Mouse (Mus musculus) intestine, embryonic 14.5 days (tissue): ENCODE measurements at regions not wholly inside any gene's neighbourhood (a gene's known extent, or its start where the extent isn't known, plus 50 kb on each side); places are given as distances from the start of the nearest gene placed in this dataset.

Experiments used
- ATAC-seq: fragments of 200-750 bp; cut with Nextera tagmentation; replicated peaks from 2 replicates; pipeline ENCODE4 v1.8.0; 2017; ENCODE audit warnings: low read depth, moderate number of reproducible peaks, moderate TSS enrichment, moderate library complexity; ENCODE audit not compliant: low FRiP score, low TSS enrichment
- DNase-seq: peaks from one replicate; pipeline ENCODE4 v3.0.0-alpha.2; 2018; ENCODE audit warnings: low spot score
- H3K27ac ChIP-seq: fragments of 300-500 bp; sonication (generic); 2 replicates; pipeline ENCODE4 v1.5.1; 2014; ENCODE audit warnings: low read depth, mild to moderate bottlenecking, control low read depth
- H3K27me3 ChIP-seq: fragments of 300-500 bp; sonication (generic); replicated peaks from 2 replicates; pipeline ENCODE4 v1.6.1; 2014; ENCODE audit warnings: low read length, control low read depth; ENCODE audit not compliant: control insufficient read depth, insufficient read depth
- H3K36me3 ChIP-seq: fragments of 300-500 bp; sonication (generic); 2 replicates; pipeline ENCODE4 v1.6.1; 2014; ENCODE audit warnings: low read length, control low read depth; ENCODE audit not compliant: control insufficient read depth, insufficient read depth
- H3K4me1 ChIP-seq: fragments of 300-500 bp; sonication (generic); replicated peaks from 2 replicates; pipeline ENCODE4 v1.6.1; 2014; ENCODE audit warnings: low read length, control low read depth, mixed read lengths; ENCODE audit not compliant: control insufficient read depth, insufficient read depth
- H3K4me2 ChIP-seq: fragments of 300-500 bp; sonication (generic); 2 replicates; pipeline ENCODE4 v1.6.1; 2014; ENCODE audit warnings: low read length
- H3K4me3 ChIP-seq: fragments of 300-500 bp; sonication (generic); 2 replicates; pipeline ENCODE4 v1.5.1; 2014; ENCODE audit warnings: low read depth, low read length, control low read depth, mixed read lengths
- H3K9ac ChIP-seq: fragments of 300-500 bp; sonication (generic); 2 replicates; pipeline ENCODE4 v1.6.1; 2014; ENCODE audit warnings: mild to moderate bottlenecking, low read length
- H3K9me3 ChIP-seq: fragments of 300-500 bp; sonication (generic); 2 replicates; pipeline ENCODE4 v1.6.1; 2016; ENCODE audit warnings: low read length, control low read depth; ENCODE audit not compliant: control insufficient read depth
- WGBS: fragments of 180-500 bp; shearing (Covaris S2); extraction: QIAGEN DNeasy Blood & Tissue Kit; methylation state at CpG from one replicate; pipeline ENCODE4 v1.1.7; 2014; 5-methylcytosine and 5-hydroxymethylcytosine counted together

- H3K4me1 ChIP-seq, result no peaks in the 10 kb centered on the region
- H3K27me3 ChIP-seq, result no peaks in the 10 kb centered on the region
- DNase-seq (no peak), ATAC-seq (no peak)
- H3K9ac ChIP-seq, result no peak overlapping the region
- no peak overlapping the region for H3K4me2 ChIP-seq
- no peak overlapping the region for H3K27ac ChIP-seq
- H3K36me3 ChIP-seq, result no peaks in the 10 kb centered on the region
- WGBS, result 56% methylated on average over 9 of the region's 9 CpGs
- no peaks in the 10 kb centered on the region for H3K9me3 ChIP-seq
- H3K4me3 ChIP-seq, result no peak overlapping the region
These were observed 84.2 kb upstream of the Sesn3 start for GRCm38 (mm10) chr9:14190660-14191059.

GRCm38 (mm10) chr9:14194748-14195147 lies 80.1 kb upstream of the Sesn3 start:
- Histone ChIP-seq H3K27ac (no peak overlapping the region), H3K9ac (no peak overlapping the region), H3K4me3 (no peak overlapping the region), H3K36me3 (no peaks in the 10 kb centered on the region), H3K27me3 (no peaks in the 10 kb centered on the region), H3K9me3 (no peaks in the 10 kb centered on the region), H3K4me2 (no peak overlapping the region), H3K4me1 (0 out of 2 replicates have a peak, but pooled peaks cover 7% of the 10 kb centered on the region)
- no peak for ATAC-seq
- WGBS, result 95% methylated on average over 5 of the region's 5 CpGs
- no peak for DNase-seq

GRCm38 (mm10) chr9:14199116-14199515 lies 75.8 kb upstream of the Sesn3 start:
- no peak overlapping the region for H3K9ac ChIP-seq
- no peaks in the 10 kb centered on the region for H3K36me3 ChIP-seq
- 61% methylated on average over 3 of the region's 3 CpGs for WGBS
- no peak for ATAC-seq
- no peak overlapping the region for H3K4me2 ChIP-seq
- no peaks in the 10 kb centered on the region for H3K9me3 ChIP-seq
- no peaks in the 10 kb centered on the region for H3K27me3 ChIP-seq
- no peak overlapping the region for H3K27ac ChIP-seq
- no peak overlapping the region for H3K4me3 ChIP-seq
- no peak for DNase-seq
- H3K4me1 ChIP-seq, result peaks cover 27% of the 10 kb centered on the region; the same call in 1 of the 2 replicates

- Histone ChIP-seq H3K27me3 (no peaks in the 10 kb centered on the region), H3K4me1 (peaks cover 31% of the 10 kb centered on the region; the same call in 1 of the 2 replicates), H3K4me2 (no peak overlapping the region), H3K9ac (no peak overlapping the region), H3K36me3 (no peaks in the 10 kb centered on the region), H3K9me3 (no peaks in the 10 kb centered on the region), H3K27ac (peak overlapping the region; percentile 4; the same call in 1 of the 2 replicates), H3K4me3 (no peak overlapping the region)
- no peak; the same call in 1 of the 2 replicates for ATAC-seq
- no peak for DNase-seq
- WGBS, result 43% methylated on average over 9 of the region's 9 CpGs
These were observed 74.7 kb upstream of the Sesn3 start for GRCm38 (mm10) chr9:14199983-14200700.

- H3K27me3 ChIP-seq, result no peaks in the 10 kb centered on the region
- no peak for ATAC-seq
- no peaks in the 10 kb centered on the region for H3K9me3 ChIP-seq
- no peak overlapping the region for H3K9ac ChIP-seq
- peaks cover 31% of the 10 kb centered on the region; the same call in 1 of the 2 replicates for H3K4me1 ChIP-seq
- H3K4me3 ChIP-seq, result no peak overlapping the region
- no peak overlapping the region for H3K27ac ChIP-seq
- H3K36me3 ChIP-seq, result no peaks in the 10 kb centered on the region
- 92% methylated on average over 4 of the region's 4 CpGs for WGBS
- no peak overlapping the region for H3K4me2 ChIP-seq
- DNase-seq, result no peak
These were observed 74.0 kb upstream of the Sesn3 start for GRCm38 (mm10) chr9:14200852-14201251.

GRCm38 (mm10) chr9:14202551-14203306 lies 72.1 kb upstream of the Sesn3 start:
- WGBS, result 70% methylated on average over 10 of the region's 10 CpGs
- no peaks in the 10 kb centered on the region for H3K9me3 ChIP-seq
- H3K4me3 ChIP-seq, result no peak overlapping the region
- ATAC-seq, result no peak
- H3K36me3 ChIP-seq, result no peaks in the 10 kb centered on the region
- H3K27me3 ChIP-seq, result no peaks in the 10 kb centered on the region
- peaks cover 35% of the 10 kb centered on the region; the same call in 1 of the 2 replicates for H3K4me1 ChIP-seq
- no peak for DNase-seq
- H3K9ac ChIP-seq, result no peak overlapping the region
- peak overlapping the region; percentile 30; the same call in 1 of the 2 replicates for H3K27ac ChIP-seq
- H3K4me2 ChIP-seq, result no peak overlapping the region

GRCm38 (mm10) chr9:14203307-14203695 lies 71.6 kb upstream of the Sesn3 start:
- H3K36me3 ChIP-seq, result no peaks in the 10 kb centered on the region
- no peaks in the 10 kb centered on the region for H3K9me3 ChIP-seq
- no peak overlapping the region for H3K9ac ChIP-seq
- H3K27me3 ChIP-seq, result no peaks in the 10 kb centered on the region
- ATAC-seq (no peak), DNase-seq (peak; percentile 49)
- 70% methylated on average over 2 of the region's 2 CpGs for WGBS
- H3K27ac ChIP-seq, result no peak overlapping the region
- no peak overlapping the region for H3K4me3 ChIP-seq
- H3K4me1 ChIP-seq, result peaks cover 35% of the 10 kb centered on the region; the same call in 1 of the 2 replicates
- H3K4me2 ChIP-seq, result no peak overlapping the region

GRCm38 (mm10) chr9:14203768-14204416 lies 71.0 kb upstream of the Sesn3 start:
- H3K9me3 ChIP-seq, result no peaks in the 10 kb centered on the region
- no peaks in the 10 kb centered on the region for H3K36me3 ChIP-seq
- no peak for DNase-seq
- no peak overlapping the region for H3K4me3 ChIP-seq
- no peak for ATAC-seq
- H3K27me3 ChIP-seq, result no peaks in the 10 kb centered on the region
- H3K9ac ChIP-seq, result no peak overlapping the region
- H3K4me1 ChIP-seq, result peaks cover 35% of the 10 kb centered on the region; the same call in 1 of the 2 replicates
- no peak overlapping the region for H3K4me2 ChIP-seq
- WGBS, result 73% methylated on average over 11 of the region's 11 CpGs
- no peak overlapping the region for H3K27ac ChIP-seq
